Mouse (Mus musculus) MEL (cell line): ENCODE data around the gene Nubpl. TPM values are rescaled to one million over a fixed set of nuclear protein-coding genes. Genes with fewer than 3 reads are reported as not detected.

Experiments
- DNase-seq: peaks from one replicate; pipeline ENCODE4 v3.0.0; 2011; ENCODE audit warnings: low read depth, low spot score
- H3K27ac ChIP-seq: 2 replicates; pipeline ENCODE4 v1.5.1; 2012; ENCODE audit warnings: low read depth, mild to moderate bottlenecking, control low read depth, low read length, moderate library complexity; ENCODE audit not compliant: control insufficient read depth
- H3K27me3 ChIP-seq, 2 experiments: fragments of 150-350 bp in 1 of 2; sonication (generic) in 1 of 2; 2 replicates each; pipeline ENCODE4 v1.6.1; 2012; ENCODE audit warnings: low read length in 2 of 2, mild to moderate bottlenecking in 2 of 2, improper control_type of control experiment in 1 of 2, moderate library complexity in 1 of 2; ENCODE audit not compliant: insufficient read depth in 2 of 2, control insufficient read depth in 1 of 2
- H3K36me3 ChIP-seq, 2 experiments: 2 replicates each; pipeline ENCODE4 v1.6.1; 2012 to 2014; ENCODE audit warnings: low read length in 2 of 2, improper control_type of control experiment in 1 of 2, inconsistent platforms in 1 of 2, mild to moderate bottlenecking in 1 of 2; ENCODE audit not compliant: insufficient read depth in 2 of 2, control insufficient read depth in 1 of 2
- H3K4me1 ChIP-seq, 2 experiments: fragments of 150-350 bp in 1 of 2; sonication (generic) in 1 of 2; 2 replicates each; pipeline ENCODE4 v1.6.1; 2012; ENCODE audit warnings: low read length in 2 of 2, improper control_type of control experiment in 1 of 2, mild to moderate bottlenecking in 1 of 2; ENCODE audit not compliant: insufficient read depth in 2 of 2, control insufficient read depth in 1 of 2
- H3K4me3 ChIP-seq, 2 experiments: fragments of 150-350 bp in 1 of 2; sonication (generic) in 1 of 2; 2 replicates each; pipeline ENCODE4 v1.5.1; 2012; ENCODE audit warnings: low read depth in 2 of 2, low read length in 2 of 2, mild to moderate bottlenecking in 2 of 2, moderate library complexity in 2 of 2, control low read depth in 1 of 2, improper control_type of control experiment in 1 of 2; ENCODE audit not compliant: control insufficient read depth in 1 of 2, insufficient read depth in 1 of 2
- H3K79me2 ChIP-seq: 2 replicates; pipeline ENCODE4 v1.6.1; 2012; ENCODE audit warnings: mild to moderate bottlenecking, low read length, moderate library complexity; ENCODE audit not compliant: control insufficient read depth, poor library complexity, insufficient read depth
- H3K9ac ChIP-seq: 2 replicates; pipeline ENCODE4 v1.6.1; 2012; ENCODE audit warnings: low read depth, mild to moderate bottlenecking, control low read depth, low read length, moderate library complexity; ENCODE audit not compliant: control insufficient read depth, poor library complexity, severe bottlenecking
- H3K9me3 ChIP-seq: fragments of 150-350 bp; sonication (generic); replicated peaks from 2 replicates; pipeline ENCODE4 v1.6.1; 2012; ENCODE audit warnings: mild to moderate bottlenecking, low read length, improper control_type of control experiment, moderate library complexity; ENCODE audit not compliant: insufficient read depth
- BHLHE40 ChIP-seq: IDR thresholded peaks from 2 replicates; pipeline ENCODE4 v1.6.1; 2012; ENCODE audit warnings: low read depth, mild to moderate bottlenecking, inconsistent platforms, low read length, improper control_type of control experiment, borderline replicate concordance
- CHD2 ChIP-seq: IDR thresholded peaks from 2 replicates; pipeline ENCODE4 v1.6.1; 2011; ENCODE audit warnings: low read length, improper control_type of control experiment
- CTCF ChIP-seq, 3 experiments: IDR thresholded peaks in 2 of 3; conservative IDR thresholded peaks in 1 of 3; 2 replicates each; pipeline ENCODE4 v1.5.1; 2011 to 2012; ENCODE audit warnings: low read length in 3 of 3, low read depth in 2 of 3, mild to moderate bottlenecking in 2 of 3, improper control_type of control experiment in 1 of 3, inconsistent platforms in 1 of 3, mixed read lengths in 1 of 3, moderate library complexity in 1 of 3; ENCODE audit not compliant: control insufficient read depth in 1 of 3, insufficient read depth in 1 of 3, poor library complexity in 1 of 3, severe bottlenecking in 1 of 3
- E2F4 ChIP-seq: IDR thresholded peaks from 2 replicates; pipeline ENCODE4 v1.6.1; 2011; ENCODE audit warnings: low read depth, low read length, improper control_type of control experiment, borderline replicate concordance
- ELF1 ChIP-seq: IDR thresholded peaks from 2 replicates; pipeline ENCODE4 v1.6.1; 2014; ENCODE audit warnings: low read depth, mild to moderate bottlenecking, inconsistent platforms, low read length, improper control_type of control experiment, moderate library complexity
- ETS1 ChIP-seq: IDR thresholded peaks from 2 replicates; pipeline ENCODE4 v1.6.1; 2012; ENCODE audit warnings: low read depth, mild to moderate bottlenecking, inconsistent platforms, low read length, improper control_type of control experiment, moderate library complexity
- GABPA ChIP-seq: IDR thresholded peaks from 2 replicates; pipeline ENCODE4 v1.6.1; 2012; ENCODE audit warnings: low read depth, mild to moderate bottlenecking, inconsistent platforms, low read length, improper control_type of control experiment, moderate library complexity
- GATA1 ChIP-seq: IDR thresholded peaks from 2 replicates; pipeline ENCODE4 v1.6.1; 2011; ENCODE audit warnings: low read depth, low read length, improper control_type of control experiment
- HCFC1 ChIP-seq: IDR thresholded peaks from 2 replicates; pipeline ENCODE4 v1.6.1; 2012; ENCODE audit warnings: low read depth, mild to moderate bottlenecking, inconsistent platforms, low read length, improper control_type of control experiment, moderate library complexity
- JUND ChIP-seq: IDR thresholded peaks from 2 replicates; pipeline ENCODE4 v1.6.1; 2011; ENCODE audit warnings: low read depth, mild to moderate bottlenecking, improper control_type of control experiment, low read length
- KAT2A ChIP-seq: conservative IDR thresholded peaks from 2 replicates; pipeline ENCODE4 v1.6.1; 2012; ENCODE audit warnings: low read depth, low read length, improper control_type of control experiment, inconsistent platforms
- MAX ChIP-seq: IDR thresholded peaks from 2 replicates; pipeline ENCODE4 v1.6.1; 2011; ENCODE audit warnings: low read length, improper control_type of control experiment
- MAZ ChIP-seq: IDR thresholded peaks from 2 replicates; pipeline ENCODE4 v1.6.1; 2012; ENCODE audit warnings: low read depth, mild to moderate bottlenecking, inconsistent platforms, low read length, improper control_type of control experiment
- MXI1 ChIP-seq: IDR thresholded peaks from 2 replicates; pipeline ENCODE4 v1.6.1; 2011; ENCODE audit warnings: mild to moderate bottlenecking, low read depth, low read length, improper control_type of control experiment
- MYB ChIP-seq: IDR thresholded peaks from 2 replicates; pipeline ENCODE4 v1.6.1; 2011; ENCODE audit warnings: mild to moderate bottlenecking, low read depth, low read length, improper control_type of control experiment
- MYC ChIP-seq: IDR thresholded peaks from 2 replicates; pipeline ENCODE4 v1.6.1; 2011; ENCODE audit warnings: low read depth, mild to moderate bottlenecking, low read length, improper control_type of control experiment, moderate library complexity
- RAD21 ChIP-seq: IDR thresholded peaks from 2 replicates; pipeline ENCODE4 v1.6.1; 2011; ENCODE audit warnings: mild to moderate bottlenecking, low read depth, low read length, improper control_type of control experiment
- RCOR1 ChIP-seq: IDR thresholded peaks from 2 replicates; pipeline ENCODE4 v1.6.1; 2012; ENCODE audit warnings: low read depth, mild to moderate bottlenecking, inconsistent platforms, low read length, improper control_type of control experiment
- SIN3A ChIP-seq: IDR thresholded peaks from 2 replicates; pipeline ENCODE4 v1.6.1; 2012; ENCODE audit warnings: low read length, improper control_type of control experiment, inconsistent platforms
- SMC3 ChIP-seq: IDR thresholded peaks from 2 replicates; pipeline ENCODE4 v1.6.1; 2011; ENCODE audit warnings: low read depth, low read length, improper control_type of control experiment
- TAL1 ChIP-seq: IDR thresholded peaks from 2 replicates; pipeline ENCODE4 v1.6.1; 2012; ENCODE audit warnings: mild to moderate bottlenecking, inconsistent platforms, low read length, moderate library complexity, mixed read lengths
- TCF12 ChIP-seq: IDR thresholded peaks from 2 replicates; pipeline ENCODE4 v1.6.1; 2014; ENCODE audit warnings: low read depth, mild to moderate bottlenecking, inconsistent platforms, low read length, improper control_type of control experiment, moderate library complexity
- USF2 ChIP-seq, 2 experiments: IDR thresholded peaks; 2 replicates each; pipeline ENCODE4 v1.6.1; 2011 to 2012; ENCODE audit warnings: improper control_type of control experiment in 2 of 2, low read length in 2 of 2, borderline replicate concordance in 1 of 2, inconsistent platforms in 1 of 2, low read depth in 1 of 2, mild to moderate bottlenecking in 1 of 2; ENCODE audit not compliant: insufficient read depth in 1 of 2
- ZC3H11A ChIP-seq: IDR thresholded peaks from 2 replicates; pipeline ENCODE4 v1.6.1; 2012; ENCODE audit warnings: low read depth, mild to moderate bottlenecking, inconsistent platforms, low read length, improper control_type of control experiment
- ZKSCAN1 ChIP-seq: IDR thresholded peaks from 2 replicates; pipeline ENCODE4 v1.6.1; 2012; ENCODE audit warnings: low read depth, mild to moderate bottlenecking, inconsistent platforms, low read length, improper control_type of control experiment, moderate library complexity
- ZMIZ1 ChIP-seq: IDR thresholded peaks from 2 replicates; pipeline ENCODE4 v1.6.1; 2012; ENCODE audit warnings: low read depth, mild to moderate bottlenecking, inconsistent platforms, low read length, improper control_type of control experiment, moderate library complexity
- ZNF384 ChIP-seq: IDR thresholded peaks from 2 replicates; pipeline ENCODE4 v1.6.1; 2012; ENCODE audit warnings: low read depth, mild to moderate bottlenecking, inconsistent platforms, low read length, improper control_type of control experiment
- polyA plus RNA-seq, 2 experiments: library from polyadenylated mRNA; stranded (reverse) in 1 of 2; unstranded in 1 of 2; fragments of >175 nt in 1 of 2; fragments of >200 nt in 1 of 2; gene quantifications; 2 replicates each; pipeline versions ENCODE4 v1.2.1 to v1.2.4; 2012; ENCODE audit warnings: low replicate concordance in 2 of 2, low read depth in 1 of 2; ENCODE audit not compliant: insufficient read length in 2 of 2, insufficient read depth in 1 of 2, missing spikeins in 1 of 2
- total RNA-seq: library from RNA; depleted of rRNA; stranded (reverse); fragments of 300-350 nt; gene quantifications from 2 replicates; pipeline ENCODE4 v1.2.3, GENCODE M21; 2012

Gene Nubpl
- total and polyA plus RNA-seq, 3 experiments = 4.7 to 5.2 TPM; not detected in 1

- no peak overlapping the region for H3K9ac ChIP-seq
Measured at GRCm38 (mm10) chr12:52350276-52350675, 252.7 kb downstream of the Nubpl start.

GRCm38 (mm10) chr12:52359484-52359883 lies 261.9 kb downstream of the Nubpl start:
- Histone ChIP-seq H3K79me2 (no peaks in the 10 kb centered on the region), H3K9ac (no peak overlapping the region), H3K9me3 (no peaks in the 10 kb centered on the region), H3K27me3 (no peaks in the 10 kb centered on the region; a peak in 1 of 4 replicates), H3K27ac (no peak overlapping the region), H3K36me3 (no peaks in the 10 kb centered on the region), H3K4me3 (no peak overlapping the region), H3K4me1 (no peaks in the 10 kb centered on the region)
- no peak for TF ChIP-seq USF2 (IDR thresholded peaks at IDR 0.05; ENCODE audit: borderline replicate concordance in 1 of 2, insufficient read depth in 1 of 2, low read depth in 1 of 2, low read length in 2 of 2)
- TF ChIP-seq RCOR1 = no peak
- no peak for TF ChIP-seq MAX
- no peak for TF ChIP-seq MAZ
- TF ChIP-seq GABPA = no peak
- TF ChIP-seq MYC = no peak
- TF ChIP-seq ZNF384 = no peak
- TF ChIP-seq ELF1 = no peak
- no peak for TF ChIP-seq BHLHE40
- TF ChIP-seq E2F4 = no peak
- no peak for TF ChIP-seq MXI1
- TF ChIP-seq JUND = no peak
- no peak for TF ChIP-seq GATA1
- TF ChIP-seq SMC3 = no peak
- no peak for TF ChIP-seq SIN3A
- TF ChIP-seq TCF12 = no peak
- TF ChIP-seq ETS1 = no peak
- TF ChIP-seq KAT2A = no peak
- no peak for TF ChIP-seq MYB
- no peak for DNase-seq

More at GRCm38 (mm10) chr12:52350276-52350675, 252.7 kb downstream of the Nubpl start:
- H3K79me2 ChIP-seq = no peaks in the 10 kb centered on the region
- H3K27ac ChIP-seq = no peak overlapping the region
- no peak overlapping the region for H3K4me3 ChIP-seq
- no peaks in the 10 kb centered on the region for H3K4me1 ChIP-seq
- TF ChIP-seq ZNF384 (no peak), MYC (no peak), CHD2 (no peak), E2F4 (no peak), HCFC1 (no peak), ZMIZ1 (no peak), MAZ (no peak), CTCF (IDR thresholded peaks at IDR 0.05 in 2 of 3, conservative IDR thresholded peaks at IDR 0.05 in 1 of 3; ENCODE audit: control insufficient read depth in 1 of 3, insufficient read depth in 1 of 3, low read depth in 2 of 3, low read length in 3 of 3, poor library complexity in 1 of 3, severe bottlenecking in 1 of 3) (no peak), ZKSCAN1 (no peak), ZC3H11A (no peak), RAD21 (no peak), TAL1 (no peak), GABPA (no peak), GATA1 (no peak), SMC3 (no peak), SIN3A (no peak)
- H3K36me3 ChIP-seq = no peaks in the 10 kb centered on the region
- no peak for DNase-seq
- no peaks in the 10 kb centered on the region for H3K9me3 ChIP-seq
- H3K27me3 ChIP-seq = no peaks in the 10 kb centered on the region; a peak in 1 of 4 replicates
